Mouse (Mus musculus) spleen, postnatal 4 days (tissue): ENCODE measurements around the gene Exoc4.

Experiments
- DNase-seq, 2 experiments: peaks; one replicate each; pipeline ENCODE4 v3.0.0; 2022; ENCODE audit warnings: low spot score in 2 of 2

Gene Exoc4

DNA sequence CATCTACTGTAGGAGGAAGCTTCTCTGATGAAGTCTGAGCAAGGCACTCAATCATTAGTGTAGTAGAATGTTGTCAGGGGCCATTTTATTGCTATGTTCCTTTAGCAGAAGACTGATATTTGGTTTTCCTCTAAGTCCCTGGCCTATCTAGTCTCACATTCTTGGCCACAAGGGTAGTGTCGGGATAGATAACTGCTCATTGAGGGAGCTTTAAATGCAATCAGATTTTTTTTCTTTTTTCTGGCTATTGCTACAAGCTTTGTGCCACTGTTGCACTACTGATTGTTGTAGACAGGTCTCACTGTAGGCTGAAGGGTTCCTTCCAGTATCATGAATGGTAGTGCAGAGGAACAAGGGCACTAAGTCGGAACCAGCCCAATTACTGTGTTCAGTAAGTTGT, 227.2 kb downstream of the Exoc4 start:
- no peak for DNase-seq

DNA sequence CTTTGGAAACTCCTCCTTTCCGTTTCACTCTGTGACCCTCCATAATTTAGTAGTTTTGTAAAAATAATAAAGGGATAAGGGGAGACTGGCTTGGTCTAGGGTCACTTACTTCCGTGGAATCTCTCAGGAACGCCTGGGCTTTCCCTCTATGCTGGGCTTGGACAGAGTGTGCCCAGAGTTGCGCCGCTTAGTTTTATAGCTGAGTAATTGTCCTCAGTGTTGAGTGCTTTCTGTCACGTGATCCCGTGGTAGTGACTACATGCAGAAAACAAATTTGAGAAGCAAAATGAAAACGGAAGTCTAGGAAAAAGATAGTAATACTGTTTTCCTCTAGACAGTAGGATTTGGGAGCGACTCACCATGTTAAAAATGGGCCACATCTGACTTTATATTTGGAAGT, 235.7 kb downstream of the Exoc4 start:
- DNase-seq: no peak

- no peak for DNase-seq
These were observed 240.9 kb downstream of the Exoc4 start for GRCm38 (mm10) chr6:33489788-33490187.

DNA sequence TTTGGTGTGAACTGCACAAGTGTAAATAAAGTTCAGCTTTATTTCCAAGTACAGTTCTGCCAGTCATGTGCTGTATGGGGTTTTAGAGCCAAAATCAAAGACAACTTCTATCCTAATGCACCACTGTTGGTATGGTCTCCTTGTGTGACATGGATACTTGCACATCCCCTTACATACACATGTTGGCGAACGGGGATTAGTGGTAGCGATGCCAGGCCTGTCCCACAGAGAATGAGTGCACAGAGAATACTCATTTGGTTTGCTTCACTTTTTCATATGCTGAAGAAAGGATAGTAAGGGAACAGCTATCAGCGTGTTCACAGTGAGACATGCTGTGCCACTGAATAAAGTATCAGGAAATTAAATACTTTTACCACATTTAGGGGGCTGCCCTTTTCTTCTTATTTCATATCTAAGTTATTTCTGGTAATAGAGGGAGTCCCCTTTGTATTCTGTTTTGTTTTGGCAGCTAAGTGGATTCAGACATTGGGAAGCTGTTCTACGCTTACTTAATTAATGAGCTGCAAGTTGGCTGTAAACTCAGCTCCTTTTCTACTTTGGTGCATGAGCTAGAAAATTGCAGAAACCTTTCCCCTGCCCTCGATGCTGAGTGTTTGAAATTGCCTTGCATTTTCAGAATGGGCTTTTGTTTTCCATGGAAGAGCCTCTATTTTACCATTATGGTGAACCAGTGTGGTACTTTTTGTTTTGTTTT, 247.4 kb downstream of the Exoc4 start:
- DNase-seq: no peak

DNA sequence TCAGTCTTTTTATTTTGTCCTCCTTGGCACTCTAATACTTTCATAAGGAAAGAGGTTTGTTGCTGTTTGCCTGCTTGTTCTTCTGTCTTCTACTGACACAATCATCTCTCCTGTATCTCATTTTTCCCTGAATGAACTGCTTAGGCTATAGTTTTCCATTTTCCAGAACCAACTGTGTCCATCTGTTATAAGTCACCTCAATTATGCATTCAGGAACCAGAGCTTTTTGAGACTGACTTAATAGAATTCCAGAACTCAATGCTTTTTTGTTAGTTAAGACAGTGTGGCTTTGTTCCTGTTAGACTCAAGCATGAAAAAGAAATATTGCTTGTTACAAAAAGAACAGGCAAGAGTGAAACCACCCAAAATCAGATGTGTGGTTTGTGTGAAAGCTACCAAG, 248.5 kb downstream of the Exoc4 start:
- DNase-seq: no peak

- no peak for DNase-seq
These were observed 253.5 kb downstream of the Exoc4 start for GRCm38 (mm10) chr6:33502388-33502787.

- no peak for DNase-seq
These were observed 254.5 kb downstream of the Exoc4 start for GRCm38 (mm10) chr6:33503381-33503780.

DNA sequence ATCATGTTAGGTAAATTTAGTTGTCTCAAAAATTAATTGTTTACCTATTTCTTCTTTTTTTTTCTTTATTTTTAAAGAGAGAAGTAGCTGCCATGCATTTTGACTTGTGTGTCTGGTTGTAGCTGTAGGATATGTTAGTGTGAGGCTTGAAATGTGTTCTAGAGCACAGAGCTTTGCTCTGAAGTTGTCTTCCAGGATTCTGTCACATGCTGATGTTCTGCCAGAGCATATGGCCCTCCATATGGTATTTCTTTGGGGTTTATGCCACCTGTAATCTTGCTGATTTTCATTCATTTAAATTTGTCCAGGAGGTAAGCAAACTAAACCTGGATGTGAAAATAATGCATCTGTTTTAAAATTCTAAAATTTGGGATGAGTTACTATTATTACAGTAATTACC, 258.2 kb downstream of the Exoc4 start:
- DNase-seq: no peak

GRCm38 (mm10) chr6:33515391-33515790, 266.5 kb downstream of the Exoc4 start:
- no peak for DNase-seq

- no peak for DNase-seq
These were observed 267.9 kb downstream of the Exoc4 start for GRCm38 (mm10) chr6:33516798-33517197.

GRCm38 (mm10) chr6:33517890-33518410, 269.1 kb downstream of the Exoc4 start:
- DNase-seq: no peak

DNA sequence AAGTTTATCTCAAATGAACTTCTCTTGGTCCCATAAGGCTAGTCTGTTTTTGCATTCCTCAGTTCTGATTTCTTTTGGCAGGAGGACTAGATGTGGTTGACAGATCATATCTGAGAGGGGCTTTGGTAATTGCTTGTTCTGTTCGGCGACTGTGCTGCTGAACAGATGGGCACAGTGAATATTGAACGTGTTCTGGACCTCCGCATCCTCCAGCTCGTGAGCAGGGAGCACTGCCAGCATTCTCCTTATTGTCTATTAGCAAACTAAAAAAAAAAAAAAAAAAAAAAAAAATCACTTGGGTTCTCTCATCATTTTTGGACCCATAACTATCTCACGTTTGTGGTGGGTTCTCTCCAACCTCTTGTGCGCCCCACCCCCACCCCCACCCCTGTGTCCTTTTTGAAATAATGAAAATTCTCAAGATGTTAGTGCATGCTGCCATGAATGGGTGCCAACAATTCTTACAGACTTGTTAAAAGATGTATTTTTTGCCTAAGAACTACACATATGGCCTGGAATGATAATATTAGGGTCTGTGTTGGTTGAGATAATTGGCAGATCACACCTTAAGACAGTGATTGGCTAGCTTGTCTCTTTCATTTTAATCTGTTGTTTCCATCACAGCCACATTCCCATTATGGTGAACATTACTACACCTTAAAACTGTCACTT, 276.9 kb downstream of the Exoc4 start:
- DNase-seq: no peak

- no peak for DNase-seq
These were observed 291.5 kb downstream of the Exoc4 start for GRCm38 (mm10) chr6:33540356-33540755.

DNA sequence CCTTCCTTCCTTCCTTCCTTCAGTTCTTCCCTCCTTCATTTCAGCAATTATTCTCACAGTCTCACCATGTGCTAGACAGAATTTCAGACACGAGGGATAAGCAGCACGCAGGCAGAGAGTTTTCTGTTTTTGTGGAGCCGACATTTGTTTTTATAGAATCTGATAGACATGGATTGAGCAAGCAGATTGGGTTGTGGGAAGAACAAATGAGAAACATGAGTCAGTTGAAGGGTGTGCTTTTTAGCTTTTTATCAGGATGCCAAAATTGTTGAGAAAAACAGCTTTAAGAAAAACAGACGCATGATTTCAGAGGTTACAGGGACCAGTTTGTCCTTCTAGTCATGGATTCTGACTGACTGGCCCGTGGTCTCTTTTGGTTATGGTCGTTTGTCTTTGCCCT, 293.8 kb downstream of the Exoc4 start:
- DNase-seq: no peak

DNA sequence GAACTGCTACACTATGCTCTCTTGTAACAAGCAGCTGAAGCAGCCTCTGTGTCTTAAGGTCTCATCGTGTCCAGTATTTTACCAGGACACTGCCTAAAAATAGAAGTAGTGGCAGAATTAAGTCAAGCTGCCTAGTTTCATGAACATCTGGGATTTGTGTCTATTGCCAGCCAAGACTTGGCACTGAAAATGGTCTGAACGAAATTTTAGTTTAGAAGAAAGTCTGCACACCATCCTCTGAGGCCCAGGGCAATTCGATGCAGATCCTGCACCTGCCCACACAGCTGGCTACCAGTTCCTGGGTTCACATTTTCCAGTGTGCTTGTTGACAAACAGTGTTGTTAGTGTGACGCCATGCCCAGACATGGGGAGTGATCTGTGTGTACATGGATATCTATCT, 303.0 kb downstream of the Exoc4 start:
- no peak for DNase-seq

GRCm38 (mm10) chr6:33560925-33561324, 312.0 kb downstream of the Exoc4 start:
- DNase-seq: no peak

DNA sequence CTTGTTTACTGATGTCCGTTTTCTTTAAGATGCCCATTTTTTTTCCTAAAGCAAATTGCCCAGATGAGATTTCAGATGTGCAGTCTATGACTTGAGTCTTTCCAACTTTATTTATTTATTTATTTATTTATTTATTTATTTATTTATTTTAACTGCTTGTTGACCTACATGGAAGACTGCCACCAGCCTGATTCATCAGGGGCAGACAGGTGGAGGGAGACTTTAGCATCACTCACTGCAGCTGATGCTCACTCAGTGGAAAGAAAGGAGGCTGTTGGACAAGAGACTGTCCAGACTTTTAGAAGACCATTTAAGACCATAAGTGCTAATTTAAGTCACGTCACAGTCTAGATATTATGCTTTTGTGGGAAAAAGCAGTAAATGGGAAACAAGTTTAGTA, 313.0 kb downstream of the Exoc4 start:
- DNase-seq: no peak

DNA sequence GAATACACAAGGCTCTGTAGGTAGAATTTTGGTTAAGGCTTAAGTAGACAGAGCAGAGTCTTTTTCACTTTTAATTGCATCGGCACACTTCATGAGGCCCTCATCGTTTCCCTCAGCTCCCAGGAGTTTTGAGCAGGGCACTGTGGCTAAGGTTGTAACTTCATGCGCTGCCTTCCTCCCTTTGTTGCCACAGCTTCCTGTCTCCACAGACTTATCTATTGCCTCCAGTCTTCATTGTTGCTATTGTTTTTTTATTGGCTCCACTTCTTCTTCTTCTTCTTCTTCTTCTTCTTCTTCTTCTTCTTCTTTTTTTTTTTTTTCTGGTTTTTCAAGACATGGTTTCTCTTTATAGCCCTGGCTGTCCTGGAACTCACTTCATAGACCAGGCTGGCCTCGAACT, 327.1 kb downstream of the Exoc4 start:
- no peak for DNase-seq

DNA sequence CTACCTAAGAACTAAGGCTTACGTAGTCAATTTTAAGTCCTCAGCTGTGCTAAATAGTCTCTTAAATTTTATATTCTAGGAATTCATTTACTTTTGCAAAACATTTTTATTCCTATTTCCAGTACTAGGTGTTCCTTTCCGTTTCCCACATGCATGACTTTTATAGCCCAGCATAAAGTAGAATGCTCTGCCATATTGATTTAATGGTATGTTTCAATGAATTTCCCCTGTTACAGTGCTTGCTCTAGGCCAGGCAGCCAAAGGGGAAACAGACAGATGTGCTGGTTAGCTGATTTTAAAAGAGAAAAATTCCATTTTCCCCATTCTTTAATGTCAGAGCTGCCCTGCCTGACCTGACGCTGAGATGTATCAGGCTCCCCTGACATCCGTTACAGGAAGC, 359.6 kb downstream of the Exoc4 start:
- DNase-seq: no peak

DNA sequence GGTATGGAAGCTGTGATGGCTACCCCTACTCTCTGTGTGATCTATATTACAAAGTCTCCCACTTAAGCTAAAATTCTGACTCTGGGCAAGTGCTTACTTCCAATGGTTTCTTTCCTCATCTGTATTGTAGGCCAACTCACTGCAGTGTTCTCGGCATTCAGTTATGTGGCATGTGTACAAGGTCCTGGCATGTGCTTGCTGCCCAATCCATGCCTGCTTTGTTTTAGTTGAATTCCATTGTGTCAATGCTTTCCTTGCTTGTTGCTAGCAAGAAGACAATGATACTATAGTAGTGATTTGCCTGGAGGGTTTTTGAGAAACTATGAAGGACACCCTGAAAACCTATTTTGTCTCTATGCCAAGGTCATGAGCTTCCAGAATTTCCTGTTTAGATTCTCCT, 365.1 kb downstream of the Exoc4 start:
- DNase-seq: no peak

DNA sequence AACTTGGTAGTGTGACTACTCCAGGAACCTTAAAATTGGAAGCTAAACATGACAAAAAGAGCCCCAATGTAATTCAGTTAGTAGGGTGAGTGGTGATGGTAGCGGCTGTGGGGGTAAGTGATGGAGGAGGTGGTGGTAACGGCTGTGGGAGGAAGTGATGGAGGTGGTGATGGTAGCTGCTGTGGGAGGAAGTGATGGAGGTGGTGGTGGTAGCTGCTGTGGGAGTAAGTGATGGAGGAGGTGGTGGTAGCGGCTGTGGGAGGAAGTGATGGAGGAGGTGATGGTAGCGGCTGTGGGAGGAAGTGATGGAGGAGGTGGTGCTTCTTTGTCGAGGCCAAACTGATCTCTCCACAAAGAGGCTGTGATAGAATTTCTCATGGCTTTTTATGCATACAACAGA, 369.7 kb downstream of the Exoc4 start:
- DNase-seq: no peak

- DNase-seq: no peak
These were observed 371.8 kb downstream of the Exoc4 start for GRCm38 (mm10) chr6:33620701-33621100.

- no peak for DNase-seq
These were observed 377.0 kb downstream of the Exoc4 start for GRCm38 (mm10) chr6:33625931-33626330.
